Mouse (Mus musculus) embryo, embryonic 10.5 days (tissue): ENCODE results near the gene Adamts9.

Experiments
- DNase-seq: peaks from one replicate; pipeline ENCODE4 v3.0.0-alpha.2; 2015; ENCODE audit warnings: low spot score

Adamts9 gene

GRCm38 (mm10) chr6:92924536-92924935 lies 18.8 kb downstream of the Adamts9 start:
- DNase-seq = no peak

GRCm38 (mm10) chr6:92921843-92922242 lies 21.4 kb downstream of the Adamts9 start:
- no peak for DNase-seq

- no peak for DNase-seq
Observed at GRCm38 (mm10) chr6:92920938-92921689, 22.2 kb downstream of the Adamts9 start.

- DNase-seq = no peak
Observed at GRCm38 (mm10) chr6:92910611-92911010, 32.7 kb downstream of the Adamts9 start.

DNA sequence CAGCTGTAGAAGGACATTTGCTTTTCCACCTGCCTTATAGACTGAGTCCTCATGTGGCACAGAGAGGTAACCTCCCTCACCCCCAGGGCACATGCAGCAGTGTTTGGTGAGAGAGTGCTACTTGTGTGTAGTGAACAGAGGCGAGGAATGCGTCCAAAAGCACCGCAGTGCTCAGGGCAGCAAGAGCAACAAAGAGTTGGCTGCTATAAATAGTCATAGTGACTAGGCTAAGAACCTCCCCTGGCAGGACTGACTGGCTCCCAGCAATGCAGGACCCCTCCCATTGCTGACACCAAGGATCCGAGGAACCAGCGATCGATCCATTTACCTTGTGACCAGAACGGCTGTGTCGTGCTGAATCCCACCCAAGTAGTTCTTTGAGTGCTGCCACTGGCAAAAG lies 33.9 kb downstream of the Adamts9 start:
- DNase-seq = no peak

GRCm38 (mm10) chr6:92905922-92906321 lies 37.4 kb downstream of the Adamts9 start:
- DNase-seq = peak; percentile 67

DNA sequence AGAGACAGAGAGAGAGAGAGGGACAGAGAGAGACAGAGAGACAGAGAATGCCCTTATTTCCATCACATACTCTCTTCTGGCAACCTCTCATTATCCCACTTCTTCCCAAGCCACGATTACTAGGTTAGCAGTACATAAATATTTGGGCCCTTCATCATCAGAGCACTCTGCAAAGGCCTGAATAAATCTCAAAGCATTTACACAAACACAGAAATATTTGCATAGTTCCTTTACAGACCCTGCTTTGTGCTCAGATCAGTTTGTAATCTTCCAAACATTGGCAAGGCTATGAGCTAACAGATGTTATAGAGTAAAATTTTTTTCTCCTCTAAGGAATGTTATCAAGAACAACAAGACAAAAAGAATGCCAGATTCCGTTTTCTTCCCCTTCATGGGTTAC lies 38.8 kb downstream of the Adamts9 start:
- DNase-seq = no peak

DNA sequence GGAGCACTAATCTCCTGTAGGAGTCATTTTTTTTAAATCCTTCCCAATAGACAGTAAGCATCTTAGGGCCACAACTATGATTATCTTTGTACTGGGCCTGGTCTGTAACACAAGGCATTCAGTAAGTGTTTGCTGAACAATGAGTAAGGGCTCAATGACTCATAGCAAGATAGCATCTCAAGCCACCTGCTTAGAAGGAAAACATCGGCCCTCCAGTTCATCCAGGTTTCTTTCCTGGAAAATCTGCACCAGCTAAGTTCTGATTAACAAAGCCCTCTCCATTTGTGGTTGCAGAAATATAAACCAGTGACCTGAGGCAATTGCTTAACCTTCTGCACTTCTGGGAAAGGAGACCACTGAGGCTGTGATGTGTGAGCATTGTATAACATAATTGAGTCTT lies 39.3 kb downstream of the Adamts9 start:
- no peak for DNase-seq

DNA sequence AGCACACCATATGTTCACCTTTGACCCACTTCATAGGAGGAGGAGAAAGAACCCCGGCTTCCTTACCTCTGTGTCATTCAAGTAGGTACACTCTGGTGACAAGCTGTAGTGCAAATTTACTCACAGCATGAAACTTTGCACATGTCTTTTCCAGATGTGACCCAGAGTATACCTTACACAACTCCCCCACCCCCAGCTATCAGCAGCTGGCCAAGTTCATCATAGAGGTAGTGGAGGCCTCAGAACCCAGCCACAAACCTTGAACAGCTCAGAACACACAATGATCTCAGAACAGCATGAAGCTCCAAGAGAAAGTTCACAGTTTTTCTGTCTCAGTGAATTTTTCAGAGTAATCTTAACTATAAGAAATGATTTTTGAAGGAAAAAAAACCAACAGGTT lies 51.8 kb downstream of the Adamts9 start:
- DNase-seq = peak; percentile 37

GRCm38 (mm10) chr6:92883131-92883900 lies 60.0 kb downstream of the Adamts9 start:
- DNase-seq = peak; percentile 33

DNA sequence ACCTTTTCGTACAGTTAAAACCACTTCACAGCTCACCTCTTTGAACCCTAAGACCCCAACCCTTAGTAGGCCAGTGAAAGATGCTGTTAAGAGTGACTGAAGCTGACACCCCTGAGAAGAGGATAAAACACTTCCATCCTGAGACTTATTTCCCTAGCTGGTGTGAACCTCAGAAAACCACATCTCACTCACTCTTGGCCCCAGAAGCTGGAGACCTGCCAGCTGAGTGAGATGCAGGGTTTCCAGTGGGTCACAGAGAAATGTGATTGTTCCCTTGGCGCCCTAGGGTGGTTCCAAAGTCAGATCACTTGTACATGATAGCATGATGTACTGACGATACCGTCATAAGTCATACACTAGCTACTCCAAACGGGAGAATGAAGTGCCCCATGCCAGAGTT lies 60.8 kb downstream of the Adamts9 start:
- DNase-seq = no peak

DNA sequence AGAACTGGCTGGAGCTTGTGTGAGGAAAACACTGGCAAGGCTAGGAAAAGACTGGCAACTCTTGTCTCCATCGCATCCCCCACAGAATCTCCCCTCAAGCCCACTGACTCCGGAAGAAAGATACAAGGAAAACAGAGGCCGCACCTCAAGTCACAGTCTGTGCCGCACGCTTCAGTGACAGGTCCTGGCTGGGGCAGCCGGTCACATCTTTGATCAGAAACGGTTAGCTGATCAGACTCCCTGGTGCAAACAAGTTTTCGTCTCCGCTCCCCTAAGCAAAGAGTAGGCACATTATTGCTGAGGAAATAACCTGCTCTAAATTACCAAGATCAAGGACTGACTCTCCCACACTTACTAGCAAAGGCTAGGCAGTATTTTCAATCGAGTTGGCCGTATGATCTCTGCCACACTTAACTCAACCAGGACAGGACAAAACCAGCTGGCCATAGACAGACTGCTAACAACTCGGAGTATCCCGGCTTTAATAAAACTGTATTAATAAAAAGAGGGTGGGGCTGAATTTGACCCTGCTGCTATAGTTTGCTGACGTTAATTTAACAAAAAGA lies 63.5 kb downstream of the Adamts9 start:
- no peak for DNase-seq

GRCm38 (mm10) chr6:92878771-92879170 lies 64.5 kb downstream of the Adamts9 start:
- DNase-seq = no peak

DNA sequence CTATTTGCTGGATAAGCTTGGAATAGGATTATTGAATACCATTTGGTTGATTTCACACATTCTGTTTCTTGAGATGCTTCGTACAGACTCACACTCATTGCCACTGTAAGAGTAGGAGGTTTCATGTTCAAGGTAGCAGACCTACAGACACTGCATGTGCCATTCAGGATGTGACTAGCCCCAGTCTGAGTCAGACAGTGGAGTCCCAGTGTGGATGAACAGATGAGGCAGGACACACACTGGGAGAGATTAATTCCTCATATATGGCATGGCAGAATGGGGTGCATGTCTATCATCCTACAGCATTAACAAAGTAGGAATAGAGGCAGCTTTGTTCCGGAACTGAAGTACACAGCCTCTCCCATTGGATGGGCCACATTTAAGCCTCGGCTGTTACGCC lies 66.1 kb downstream of the Adamts9 start:
- DNase-seq = no peak

DNA sequence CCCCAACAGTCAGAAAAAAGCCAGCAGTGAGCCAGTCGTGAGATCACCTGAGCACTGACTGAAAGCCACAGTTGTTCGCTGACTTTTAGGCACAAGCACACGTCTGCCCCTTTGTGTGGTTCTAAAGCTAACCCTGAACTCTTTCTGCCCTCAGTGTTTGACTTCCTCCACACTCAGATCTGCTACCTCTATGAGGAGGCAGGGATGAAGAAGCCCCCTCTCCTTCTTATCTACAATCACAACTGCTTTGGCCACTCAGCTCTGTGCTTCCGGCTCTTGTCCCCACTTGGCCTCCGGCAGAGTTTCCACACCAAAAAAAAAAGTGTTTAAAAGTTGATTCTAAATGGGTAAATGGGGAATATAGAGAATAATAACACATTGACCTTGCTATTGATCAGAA lies 67.2 kb downstream of the Adamts9 start:
- DNase-seq = no peak

GRCm38 (mm10) chr6:92875340-92875739 lies 68.0 kb downstream of the Adamts9 start:
- DNase-seq = no peak

- DNase-seq = no peak
Observed at GRCm38 (mm10) chr6:92874854-92875253, 68.4 kb downstream of the Adamts9 start.

- DNase-seq = no peak
Observed at GRCm38 (mm10) chr6:92872766-92873165, 70.5 kb downstream of the Adamts9 start.

DNA sequence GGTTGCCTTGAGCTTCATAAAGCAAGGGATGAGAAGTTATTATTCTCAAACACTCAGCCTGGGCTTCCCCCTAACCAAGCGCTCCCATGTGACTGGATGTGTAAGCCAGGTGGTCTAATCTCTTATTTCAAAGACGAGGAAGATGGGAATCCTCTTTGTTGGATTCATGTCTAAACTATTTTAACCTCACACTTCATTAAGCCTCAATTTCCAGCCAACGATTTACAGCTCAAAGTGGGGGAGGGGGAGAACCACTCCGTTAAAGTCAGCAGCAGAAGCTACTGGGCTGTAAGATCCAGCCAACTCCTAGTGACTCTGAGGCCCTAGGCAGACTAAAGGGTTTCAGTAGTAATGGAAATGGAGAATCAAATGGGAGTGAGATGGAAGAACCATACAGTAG lies 71.5 kb downstream of the Adamts9 start:
- no peak for DNase-seq

- peak; percentile 32 for DNase-seq
Observed at GRCm38 (mm10) chr6:92869582-92870219, 73.6 kb downstream of the Adamts9 start.

DNA sequence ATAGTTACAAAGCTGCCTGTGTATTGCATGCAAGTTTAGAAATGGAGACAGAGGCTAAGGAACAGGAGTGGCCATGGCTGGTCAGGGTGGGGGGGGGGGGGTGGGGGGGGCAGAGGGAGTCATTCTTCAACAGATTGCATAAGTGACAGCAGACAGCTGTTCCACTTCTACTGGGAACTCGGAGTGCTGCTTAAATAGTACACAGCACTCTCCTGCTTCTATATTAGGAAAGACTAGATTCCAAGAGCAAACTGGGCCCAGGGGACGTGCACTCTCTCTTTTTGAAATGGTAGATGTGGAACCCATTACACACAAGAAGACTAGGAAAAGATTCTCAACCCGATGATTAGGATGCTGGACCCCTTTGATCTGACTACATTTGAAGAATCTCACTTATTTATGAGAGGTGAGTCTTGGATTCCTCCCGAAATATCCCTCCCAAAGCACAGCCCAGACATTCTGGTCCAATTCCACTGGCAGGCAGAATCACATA lies 74.2 kb downstream of the Adamts9 start, which contains the start of gene Gm15737:
TSS of gene Gm15737 (plus strand) at position 269 of the 493 bp plus-strand sequence.
- peak; percentile 31 for DNase-seq

DNA sequence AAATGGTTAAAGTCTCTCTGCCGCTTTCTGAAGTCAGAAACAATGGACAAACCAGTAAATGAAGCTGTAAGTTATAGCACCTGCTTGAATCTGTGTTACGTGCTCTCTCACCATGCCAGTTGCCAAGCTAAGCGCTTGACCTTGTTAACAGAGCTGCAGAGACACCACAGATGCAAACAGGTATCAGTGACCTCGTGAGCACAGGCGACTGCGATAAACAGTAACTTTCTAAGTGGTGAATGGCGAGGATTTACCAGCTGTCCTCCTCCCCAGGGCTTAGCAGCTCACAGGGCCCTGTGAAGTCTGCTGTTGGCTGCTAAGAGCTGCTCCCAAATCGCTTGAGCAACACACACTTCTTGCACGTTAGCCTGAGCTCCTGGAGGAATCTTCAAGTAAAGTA lies 80.7 kb downstream of the Adamts9 start:
- no peak for DNase-seq
